Mouse (Mus musculus): ENCODE measurements around the gene Ntan1. TPM values are rescaled to one million over a fixed set of nuclear protein-coding genes. Genes with fewer than 3 reads are reported as not detected.
A peak's percentile ranks its signal among the peaks of the same experiment; 100 is the strongest.

Ntan1 gene
- polyA plus RNA-seq, 1 experiment from 2014 or later = 149 TPM

DNA sequence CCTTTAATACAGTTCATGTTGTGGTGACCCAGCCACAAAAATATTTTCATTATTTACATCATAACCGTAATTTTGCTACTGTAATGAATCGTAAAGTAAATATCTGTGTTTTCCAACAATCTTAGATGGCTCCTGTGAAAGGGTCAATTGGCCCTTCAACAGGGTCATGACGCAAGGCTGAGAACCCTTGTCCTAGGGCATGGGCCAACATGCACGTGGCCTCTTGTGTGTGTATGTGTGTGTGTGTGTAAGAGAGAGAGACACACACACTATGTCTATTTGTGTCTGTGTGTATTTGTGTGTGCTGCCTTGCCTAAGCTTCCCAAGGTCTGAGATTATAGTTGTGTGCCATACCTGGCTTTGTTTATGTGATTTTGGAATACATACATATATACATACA, 11.0 kb upstream of the Ntan1 start:
- no peaks in the 10 kb centered on the region for H3K9me3 ChIP-seq
- DNase-seq (ENCODE audit: low spot score) = no peak
- no peak overlapping the region for H3K27ac ChIP-seq (replicated peaks)
- H3K36me3 ChIP-seq (replicated peaks) = peaks cover 100% of the 10 kb centered on the region
- no peaks in the 10 kb centered on the region for H3K27me3 ChIP-seq (replicated peaks; ENCODE audit: low read depth, poor library complexity, severe bottlenecking)
- H3K4me1 ChIP-seq = no peaks in the 10 kb centered on the region
- WGBS = 93% methylated on average over 4 of the region's 4 CpGs
- no peak overlapping the region for H3K4me3 ChIP-seq

DNA sequence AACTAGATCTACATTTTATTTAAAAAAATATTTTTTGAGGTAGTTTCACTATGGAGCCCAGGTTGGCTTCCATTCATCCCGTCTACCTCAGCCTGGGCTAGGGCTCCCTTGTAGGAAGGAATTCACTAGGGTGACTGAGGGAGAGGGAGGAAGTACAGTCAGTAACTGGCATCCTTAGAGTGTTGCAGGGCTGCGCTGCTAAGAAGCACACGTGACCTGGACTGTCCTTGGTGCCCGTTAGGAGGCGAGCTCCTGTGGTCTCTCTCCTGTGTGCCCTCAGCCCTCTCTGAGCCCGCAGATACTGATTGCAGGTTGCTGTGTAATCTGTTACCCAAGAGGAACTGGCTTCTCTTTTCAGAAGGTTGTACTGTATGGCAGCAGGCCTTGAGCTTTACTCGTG, 10.2 kb upstream of the Ntan1 start:
- Histone ChIP-seq H3K4me1 (no peaks in the 10 kb centered on the region), H3K27me3 (replicated peaks; ENCODE audit: low read depth, poor library complexity, severe bottlenecking) (no peaks in the 10 kb centered on the region), H3K9me3 (no peaks in the 10 kb centered on the region), H3K36me3 (replicated peaks) (peaks cover 100% of the 10 kb centered on the region), H3K27ac (replicated peaks) (no peak overlapping the region), H3K4me3 (no peak overlapping the region)
- DNase-seq (ENCODE audit: low spot score) = no peak
- WGBS = 90% methylated on average over 7 of the region's 7 CpGs

DNA sequence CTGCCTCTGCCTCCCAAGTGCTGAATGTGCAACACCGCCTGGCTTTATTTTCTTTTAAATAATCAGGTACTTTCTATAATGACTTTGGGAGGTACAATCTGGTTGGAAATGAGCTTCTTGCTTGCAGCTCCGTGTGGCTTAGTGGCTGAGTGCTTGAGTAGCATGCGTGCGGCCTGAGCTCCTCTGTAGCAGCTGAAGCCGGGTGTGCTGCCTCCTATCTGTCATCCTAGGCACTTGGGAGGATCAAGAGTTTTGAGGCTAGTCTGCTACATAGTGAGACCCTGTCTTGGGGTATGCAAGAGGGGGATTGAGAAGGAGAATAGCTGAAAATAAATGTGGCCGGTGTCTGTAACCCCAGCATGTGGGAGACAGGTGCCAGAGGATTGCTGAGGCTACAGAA, 6.5 kb upstream of the Ntan1 start:
- WGBS = 91% methylated on average over 6 of the region's 6 CpGs
- DNase-seq (ENCODE audit: low spot score) = no peak
- H3K36me3 ChIP-seq (replicated peaks) = peaks cover 96% of the 10 kb centered on the region
- H3K4me1 ChIP-seq = no peaks in the 10 kb centered on the region
- H3K4me3 ChIP-seq = no peak overlapping the region
- no peaks in the 10 kb centered on the region for H3K9me3 ChIP-seq
- no peaks in the 10 kb centered on the region for H3K27me3 ChIP-seq (replicated peaks; ENCODE audit: low read depth, poor library complexity, severe bottlenecking)
- no peak overlapping the region for H3K27ac ChIP-seq (replicated peaks)

DNA sequence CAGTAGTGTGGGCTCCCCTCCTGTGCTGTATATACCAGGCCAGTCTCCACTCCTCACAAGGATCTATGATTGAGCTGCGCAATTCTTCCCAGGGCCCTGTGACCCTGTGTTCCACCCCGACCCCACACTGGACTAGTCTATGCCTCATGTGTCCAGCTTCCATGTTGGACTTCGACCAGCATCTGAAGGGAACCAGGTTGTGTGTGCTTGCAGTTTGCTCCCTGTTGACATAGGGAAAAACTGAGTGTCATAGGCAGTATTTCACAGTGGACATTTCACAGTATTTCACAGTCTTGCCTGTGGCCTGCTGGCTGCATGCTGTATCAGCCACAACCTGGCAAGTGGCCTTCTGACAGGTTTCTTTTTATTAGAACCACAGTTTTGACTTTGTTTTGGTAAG, 5.4 kb upstream of the Ntan1 start:
- Histone ChIP-seq H3K4me1 (peaks cover 6% of the 10 kb centered on the region), H3K27me3 (replicated peaks; ENCODE audit: low read depth, poor library complexity, severe bottlenecking) (no peaks in the 10 kb centered on the region), H3K9me3 (no peaks in the 10 kb centered on the region), H3K4me3 (no peak overlapping the region), H3K27ac (replicated peaks) (no peak overlapping the region), H3K36me3 (replicated peaks) (peaks cover 85% of the 10 kb centered on the region)
- WGBS = 88% methylated on average over 3 of the region's 3 CpGs
- no peak for DNase-seq (ENCODE audit: low spot score)

DNA sequence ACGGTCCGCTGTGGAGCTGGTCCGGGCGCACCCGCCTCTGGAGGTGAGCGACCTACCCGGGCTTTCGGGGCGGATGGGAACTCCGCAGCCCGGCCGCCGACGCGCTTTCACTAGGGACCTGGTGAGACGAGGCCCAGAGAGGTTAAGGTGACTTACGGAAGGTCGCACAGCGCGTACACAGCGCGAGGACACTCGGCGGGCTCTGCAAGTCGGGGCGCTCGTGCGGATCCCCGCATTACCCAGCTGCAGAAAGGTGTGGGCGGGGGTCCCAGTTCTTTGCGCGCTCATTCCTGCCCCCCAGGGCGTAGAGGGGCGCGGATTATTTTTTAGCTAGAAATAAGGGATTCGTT, 724 bp downstream of the Ntan1 start:
- H3K9me3 ChIP-seq = no peaks in the 10 kb centered on the region

DNA sequence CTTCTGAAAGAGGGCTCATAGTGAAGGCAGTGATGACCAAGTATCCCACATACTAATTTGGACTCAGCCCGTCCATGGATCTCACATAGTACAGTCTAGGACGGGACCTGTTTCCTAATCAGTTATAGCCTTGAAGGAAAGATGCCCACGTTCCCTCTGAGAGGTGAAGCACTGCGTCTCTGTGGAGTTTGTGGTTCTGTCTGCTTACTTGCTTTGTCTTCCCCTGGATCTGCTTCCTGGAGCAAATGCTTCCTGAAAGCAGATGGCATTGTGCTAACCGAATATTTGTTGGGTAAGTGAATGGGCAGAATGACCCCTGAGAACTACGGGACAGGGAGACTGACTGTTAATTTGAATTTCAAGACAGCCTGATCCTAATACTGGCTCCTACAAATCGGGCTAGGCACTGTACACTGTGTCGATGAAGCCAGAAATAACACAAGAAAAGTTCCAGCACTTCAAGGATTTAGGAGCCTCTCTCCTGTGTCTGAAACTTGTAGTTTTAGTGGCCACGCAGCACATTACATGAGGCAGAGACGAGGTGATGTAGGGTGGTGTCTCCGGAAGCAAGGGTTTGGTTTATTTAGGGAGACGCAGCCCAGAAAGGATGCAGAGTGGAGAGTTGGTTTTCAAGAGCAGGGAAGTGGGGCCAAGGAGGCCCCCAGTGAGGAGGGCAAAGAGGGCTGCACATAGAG, 1.3 kb downstream of the Ntan1 start:
- no peak for DNase-seq (ENCODE audit: low spot score)
- H3K4me1 ChIP-seq = peaks cover 24% of the 10 kb centered on the region
- H3K4me3 ChIP-seq = peak overlapping the region; percentile 71
- H3K36me3 ChIP-seq (replicated peaks) = peaks cover 33% of the 10 kb centered on the region
- peak overlapping the region; percentile 95 for H3K27ac ChIP-seq (replicated peaks)
- WGBS = 50% methylated on average over 12 of the region's 12 CpGs
- no peaks in the 10 kb centered on the region for H3K27me3 ChIP-seq (replicated peaks; ENCODE audit: low read depth, poor library complexity, severe bottlenecking)
- H3K9me3 ChIP-seq = no peaks in the 10 kb centered on the region

More for the DNA sequence above, 724 bp downstream of the Ntan1 start:
- under 1% methylated on average over 36 of the region's 36 CpGs for WGBS
- H3K4me3 ChIP-seq = peak overlapping the region; percentile 71
- peak overlapping the region; percentile 95 for H3K27ac ChIP-seq (replicated peaks)
- H3K4me1 ChIP-seq = peaks cover 24% of the 10 kb centered on the region
- no peaks in the 10 kb centered on the region for H3K27me3 ChIP-seq (replicated peaks; ENCODE audit: low read depth, poor library complexity, severe bottlenecking)
- peaks cover 34% of the 10 kb centered on the region for H3K36me3 ChIP-seq (replicated peaks)
- DNase-seq (ENCODE audit: low spot score) = no peak

DNA sequence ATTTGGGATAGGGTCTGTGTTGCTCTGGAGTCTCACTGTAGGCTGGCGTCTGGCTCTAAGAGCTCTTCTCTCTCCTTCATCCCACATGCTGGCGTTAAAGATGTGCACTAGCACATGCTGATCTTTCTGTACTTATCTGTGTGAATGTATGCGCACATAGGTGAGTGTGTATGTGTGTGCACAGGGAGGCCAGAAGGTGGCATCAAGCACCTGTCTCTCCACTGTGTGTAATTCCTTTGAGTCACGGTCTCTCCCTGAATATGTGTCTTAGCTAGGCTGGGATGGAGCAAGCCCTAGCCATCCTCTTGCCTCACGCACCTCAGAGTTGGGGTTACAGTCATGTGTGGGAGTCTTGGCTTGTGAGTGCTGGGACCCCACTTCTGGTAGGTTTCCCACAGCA, 2.1 kb downstream of the Ntan1 start:
- Histone ChIP-seq H3K4me1 (peaks cover 24% of the 10 kb centered on the region), H3K27ac (replicated peaks) (no peak overlapping the region), H3K4me3 (peak overlapping the region; percentile 71; the same call in 1 of the 2 replicates), H3K36me3 (replicated peaks) (peaks cover 30% of the 10 kb centered on the region), H3K9me3 (no peaks in the 10 kb centered on the region), H3K27me3 (replicated peaks; ENCODE audit: low read depth, poor library complexity, severe bottlenecking) (no peaks in the 10 kb centered on the region)
- WGBS = 95% methylated on average over 5 of the region's 5 CpGs
- DNase-seq (ENCODE audit: low spot score) = no peak

DNA sequence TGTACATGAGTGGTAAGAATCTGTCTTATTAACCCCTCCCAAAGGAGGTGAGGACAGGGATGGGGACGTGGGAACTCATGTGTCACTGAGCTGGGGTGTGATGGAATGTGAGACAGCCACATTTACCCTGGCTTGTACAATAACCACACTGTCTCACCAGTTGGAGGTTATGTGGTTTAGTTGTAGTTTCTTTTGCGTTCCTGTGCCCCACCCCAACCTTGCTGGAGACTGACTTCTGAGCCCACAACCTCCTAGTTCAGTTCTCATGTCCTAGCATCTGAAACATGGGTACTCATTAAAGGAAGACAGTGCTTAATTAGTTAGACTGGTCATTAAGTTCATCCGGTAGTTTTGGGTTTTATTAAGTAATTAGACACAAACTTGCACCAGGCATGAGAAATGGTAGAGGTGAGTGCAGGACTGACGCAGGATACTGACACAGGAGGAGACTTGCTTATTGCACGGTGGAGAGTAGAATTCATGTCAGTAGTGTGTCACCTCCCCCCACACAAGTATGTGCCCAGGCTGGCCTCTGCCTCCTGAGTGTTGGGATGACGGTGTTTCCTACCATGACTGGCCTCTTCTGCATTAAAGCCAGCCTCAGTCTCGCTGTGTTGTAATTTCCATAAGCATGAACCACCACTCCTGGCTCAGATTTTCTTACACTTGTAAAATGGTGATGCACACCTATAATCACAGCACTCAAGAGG, 7.3 kb downstream of the Ntan1 start:
- peaks cover 60% of the 10 kb centered on the region for H3K36me3 ChIP-seq (replicated peaks)
- WGBS = 81% methylated on average over 7 of the region's 7 CpGs
- no peaks in the 10 kb centered on the region for H3K9me3 ChIP-seq
- 0 out of 2 replicates have a peak, but pooled peaks cover under 1% of the 10 kb centered on the region for H3K4me1 ChIP-seq
- no peak overlapping the region for H3K4me3 ChIP-seq
- H3K27me3 ChIP-seq (replicated peaks; ENCODE audit: low read depth, poor library complexity, severe bottlenecking) = no peaks in the 10 kb centered on the region
- H3K27ac ChIP-seq (replicated peaks) = no peak overlapping the region
- DNase-seq (ENCODE audit: low spot score) = no peak

DNA sequence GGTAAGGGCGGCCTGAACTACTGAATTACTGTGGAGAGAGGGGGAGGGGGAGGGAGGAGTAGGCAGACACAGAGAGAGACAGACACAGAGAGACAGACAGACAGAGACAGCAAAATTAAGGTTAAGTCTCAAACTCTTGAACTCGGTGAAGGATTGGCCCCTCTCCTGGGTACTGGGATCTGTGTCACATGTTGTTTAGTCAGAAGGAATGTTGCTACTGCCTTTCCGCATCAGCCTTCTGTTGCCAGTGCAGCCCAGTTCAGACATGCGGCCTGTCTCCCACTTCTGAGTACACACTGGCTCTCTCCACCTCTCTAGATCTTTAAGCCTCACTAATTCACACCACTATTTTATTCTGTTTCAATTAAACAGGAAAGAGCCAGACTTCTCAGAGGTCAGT, 7.9 kb downstream of the Ntan1 start:
- Histone ChIP-seq H3K36me3 (replicated peaks) (peaks cover 64% of the 10 kb centered on the region), H3K27ac (replicated peaks) (no peak overlapping the region), H3K9me3 (no peaks in the 10 kb centered on the region), H3K4me3 (no peak overlapping the region), H3K27me3 (replicated peaks; ENCODE audit: low read depth, poor library complexity, severe bottlenecking) (no peaks in the 10 kb centered on the region), H3K4me1 (no peaks in the 10 kb centered on the region)
- 88% methylated on average over 4 of the region's 4 CpGs for WGBS
- DNase-seq (ENCODE audit: low spot score) = no peak

DNA sequence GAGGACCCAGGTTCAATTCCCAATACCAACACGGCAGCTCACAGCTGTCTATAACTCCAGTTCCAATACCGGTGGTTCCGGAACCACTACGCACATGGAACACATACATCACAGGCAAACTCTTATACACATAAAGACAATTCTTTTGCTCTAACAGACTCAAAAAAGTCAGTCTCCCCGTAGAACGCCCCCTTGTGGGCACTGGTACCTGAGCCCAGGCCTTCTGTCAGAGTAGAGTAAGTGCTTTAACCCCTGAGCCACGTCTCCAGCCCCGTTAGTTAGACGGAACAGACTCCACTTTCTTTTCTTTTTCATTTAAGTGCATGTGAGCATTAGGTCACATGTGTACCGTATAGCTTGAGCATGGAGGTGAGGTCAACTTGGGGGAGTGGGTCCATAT, 11.8 kb downstream of the Ntan1 start:
- 92% methylated on average over 10 of the region's 10 CpGs for WGBS
- Histone ChIP-seq H3K36me3 (replicated peaks) (peaks cover 91% of the 10 kb centered on the region), H3K27me3 (replicated peaks; ENCODE audit: low read depth, poor library complexity, severe bottlenecking) (no peaks in the 10 kb centered on the region), H3K4me1 (no peaks in the 10 kb centered on the region), H3K27ac (replicated peaks) (no peak overlapping the region), H3K9me3 (no peaks in the 10 kb centered on the region), H3K4me3 (no peak overlapping the region)
- no peak for DNase-seq (ENCODE audit: low spot score)

DNA sequence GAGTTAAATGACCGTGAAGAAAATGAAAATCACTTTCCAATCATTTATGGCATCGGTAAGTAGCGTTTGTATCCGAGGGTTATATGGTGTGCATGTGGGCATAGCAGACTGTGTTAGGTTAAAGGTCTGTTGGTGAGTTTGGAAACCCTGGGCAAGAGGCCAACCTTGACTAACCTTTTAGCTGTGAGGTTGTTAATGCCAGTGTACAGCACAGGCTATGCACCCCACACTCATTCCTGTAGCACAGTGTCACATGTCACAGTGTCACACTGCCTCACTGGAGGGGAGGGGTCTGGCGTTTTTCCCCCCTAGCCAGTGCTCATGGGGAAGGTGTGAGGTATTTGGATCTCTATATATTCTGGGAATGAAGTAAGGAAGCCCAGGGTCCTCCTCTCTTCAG, 13.0 kb downstream of the Ntan1 start:
- H3K36me3 ChIP-seq (replicated peaks) = peaks cover 99% of the 10 kb centered on the region
- no peak overlapping the region for H3K4me3 ChIP-seq
- WGBS = 87% methylated on average over 5 of the region's 5 CpGs
- no peak for DNase-seq (ENCODE audit: low spot score)
- H3K27ac ChIP-seq (replicated peaks) = no peak overlapping the region
- no peaks in the 10 kb centered on the region for H3K27me3 ChIP-seq (replicated peaks; ENCODE audit: low read depth, poor library complexity, severe bottlenecking)
- no peaks in the 10 kb centered on the region for H3K9me3 ChIP-seq
- no peaks in the 10 kb centered on the region for H3K4me1 ChIP-seq

DNA sequence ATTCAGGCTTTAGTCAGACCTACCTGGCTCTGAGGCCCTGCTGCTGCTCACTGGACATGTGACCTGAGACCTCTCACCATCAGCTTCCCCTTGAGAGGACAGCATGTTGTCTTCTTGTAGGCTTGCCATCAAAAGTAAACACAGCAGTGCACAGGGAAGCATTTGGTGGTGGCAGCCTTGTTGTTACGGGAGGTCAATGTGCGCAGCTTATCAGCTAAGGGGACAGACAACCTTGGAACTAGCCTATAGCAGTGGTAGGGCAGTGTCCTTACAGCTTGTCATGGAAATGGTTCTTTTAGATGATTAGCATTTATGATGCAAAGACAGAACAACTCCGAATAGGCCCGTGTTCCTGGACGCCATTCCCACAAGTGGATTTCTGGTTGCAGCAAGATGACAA, 15.7 kb downstream of the Ntan1 start:
- 95% methylated on average over 5 of the region's 5 CpGs for WGBS
- Histone ChIP-seq H3K36me3 (replicated peaks) (peaks cover 99% of the 10 kb centered on the region), H3K9me3 (no peaks in the 10 kb centered on the region), H3K4me1 (no peaks in the 10 kb centered on the region), H3K27me3 (replicated peaks; ENCODE audit: low read depth, poor library complexity, severe bottlenecking) (no peaks in the 10 kb centered on the region), H3K27ac (replicated peaks) (no peak overlapping the region), H3K4me3 (no peak overlapping the region)
- no peak for DNase-seq (ENCODE audit: low spot score)

DNA sequence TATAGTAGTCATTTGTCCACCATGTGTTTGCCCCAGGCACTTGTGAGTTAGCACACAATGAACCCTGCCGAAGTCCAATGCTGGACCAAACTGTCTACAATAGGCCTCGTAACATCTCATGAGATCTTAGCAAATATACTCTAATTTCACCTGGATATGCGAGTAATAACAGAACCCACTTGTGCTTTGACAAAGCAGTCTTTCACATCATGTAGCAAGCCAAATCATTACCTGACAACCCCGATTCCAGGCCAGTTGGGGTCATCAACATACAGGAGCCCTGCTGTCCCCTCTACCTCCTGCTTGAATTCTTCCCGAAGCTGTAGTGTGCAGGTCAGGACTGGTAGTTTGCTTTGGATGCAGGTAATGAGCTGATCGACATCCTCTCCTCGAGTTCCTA, 21.4 kb downstream of the Ntan1 start:
- H3K27ac ChIP-seq (replicated peaks) = no peak overlapping the region
- no peaks in the 10 kb centered on the region for H3K9me3 ChIP-seq
- WGBS = 89% methylated on average over 7 of the region's 7 CpGs
- H3K4me3 ChIP-seq = no peak overlapping the region
- peaks cover 94% of the 10 kb centered on the region for H3K36me3 ChIP-seq (replicated peaks)
- H3K27me3 ChIP-seq (replicated peaks; ENCODE audit: low read depth, poor library complexity, severe bottlenecking) = no peaks in the 10 kb centered on the region
- H3K4me1 ChIP-seq = no peaks in the 10 kb centered on the region
- DNase-seq (ENCODE audit: low spot score) = no peak
